Mouse (Mus musculus): ENCODE measurements at regions not wholly inside any gene's neighbourhood (a gene's known extent, or its start where the extent isn't known, plus 50 kb on each side); places are given as distances from the start of the nearest gene placed in this dataset.

DNA sequence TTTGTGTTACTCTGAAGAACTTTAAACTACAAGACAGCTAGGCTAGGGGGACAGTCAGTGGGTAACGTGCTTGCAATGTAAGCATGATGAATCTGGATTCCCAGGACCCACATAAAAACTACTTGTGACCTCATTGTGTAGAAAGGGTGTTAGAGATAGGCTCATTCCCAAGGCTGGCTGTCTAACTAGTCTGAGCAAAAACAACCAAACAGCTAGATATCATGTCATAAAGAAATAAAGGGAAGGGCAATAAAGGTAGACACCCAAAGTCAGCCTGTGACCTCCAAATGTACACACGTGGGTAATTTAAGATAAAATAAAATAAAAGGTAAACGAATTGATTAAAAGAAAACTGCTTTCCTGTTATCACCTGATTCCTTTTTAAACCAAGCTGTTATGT lies 123.7 kb upstream of the Serpine2 start:
- TF ChIP-seq EP300 (IDR thresholded peaks at IDR 0.05; ENCODE audit: low read depth), result no peak
- TF ChIP-seq CTCF (IDR thresholded peaks at IDR 0.05; ENCODE audit: low read depth), result no peak

Data from liver, embryonic 14.5 days (tissue).